Comparison of ENCODE assay signal across 1 mouse cellular context in genomic region chr6:7858586-7858985, GRCm38 (mm10).
TF ChIP-seq lines count a peak whose summit lies in the region.

No protein-coding gene starts in this region.

TF ChIP-seq in myocyte, 11 proteins besides CTCF, POLR2A, EP300 and RAD21 (continued from another document):
- no peak for TF ChIP-seq E2F4 (IDR thresholded peaks at IDR 0.05; ENCODE audit: insufficient read depth)
- no peak for TF ChIP-seq MAX (IDR thresholded peaks at IDR 0.05; ENCODE audit: low read depth)
- no peak for TF ChIP-seq TCF12 (IDR thresholded peaks at IDR 0.05; ENCODE audit: insufficient read depth, poor library complexity, severe bottlenecking)
- no peak for TF ChIP-seq TCF3 (IDR thresholded peaks at IDR 0.05; ENCODE audit: insufficient read length, low read depth)
- no peak for TF ChIP-seq SRF (IDR thresholded peaks at IDR 0.05; ENCODE audit: control insufficient read depth, insufficient read length, low read depth)
- no peak for TF ChIP-seq POLR2AphosphoS2 (IDR thresholded peaks at IDR 0.05; ENCODE audit: insufficient read length, low read depth)
- TF ChIP-seq USF1 (IDR thresholded peaks at IDR 0.05; ENCODE audit: low read depth): no peak
